Mouse (Mus musculus) gastrocnemius, postnatal 10 days (tissue): ENCODE measurements at regions not wholly inside any gene's neighbourhood (a gene's known extent, or its start where the extent isn't known, plus 50 kb on each side); places are given as distances from the start of the nearest gene placed in this dataset.

ENCODE experiments used
- DNase-seq: peaks from one replicate; pipeline ENCODE4 v3.0.0; 2021; ENCODE audit warnings: mixed read lengths

DNA sequence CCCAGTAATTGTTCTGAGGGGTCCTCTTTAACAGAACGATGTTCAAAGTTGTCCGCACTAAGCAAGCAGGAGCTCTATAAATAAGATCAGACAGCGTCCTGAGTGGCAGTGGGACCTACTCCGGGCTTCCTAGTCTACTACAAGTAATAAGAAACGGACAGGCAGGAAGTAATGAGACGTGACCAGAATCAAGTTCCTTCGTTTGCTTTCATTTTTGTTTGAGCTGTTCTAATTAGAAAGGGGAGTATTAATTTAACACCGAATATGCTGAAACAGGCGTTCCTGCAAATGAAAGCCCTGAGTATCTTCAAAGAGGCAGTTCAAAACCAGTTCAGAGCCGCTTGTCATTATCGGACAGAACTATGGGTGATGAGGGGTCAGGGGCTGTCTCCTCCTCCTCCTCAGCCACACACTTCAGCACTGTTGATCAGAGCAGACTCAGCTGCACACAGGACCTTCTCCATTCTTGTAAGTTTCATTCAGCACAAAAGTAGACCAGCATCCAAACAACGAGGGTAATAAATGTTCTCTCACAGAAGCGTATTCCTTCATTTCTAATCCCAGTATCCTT lies 439.2 kb upstream of the Intu start:
- DNase-seq = no peak

GRCm38 (mm10) chr3:40092765-40093368 lies 438.2 kb upstream of the Intu start:
- DNase-seq = no peak

- no peak for DNase-seq
Measured at GRCm38 (mm10) chr3:40094040-40094439, 437.0 kb upstream of the Intu start.

GRCm38 (mm10) chr3:40094701-40095100 lies 436.4 kb upstream of the Intu start:
- DNase-seq = no peak

GRCm38 (mm10) chr3:40102698-40103097 lies 428.4 kb upstream of the Intu start:
- no peak for DNase-seq

GRCm38 (mm10) chr3:40114811-40115210 lies 416.3 kb upstream of the Intu start:
- no peak for DNase-seq

- DNase-seq = no peak
Measured at GRCm38 (mm10) chr3:40118551-40118950, 412.5 kb upstream of the Intu start.

DNA sequence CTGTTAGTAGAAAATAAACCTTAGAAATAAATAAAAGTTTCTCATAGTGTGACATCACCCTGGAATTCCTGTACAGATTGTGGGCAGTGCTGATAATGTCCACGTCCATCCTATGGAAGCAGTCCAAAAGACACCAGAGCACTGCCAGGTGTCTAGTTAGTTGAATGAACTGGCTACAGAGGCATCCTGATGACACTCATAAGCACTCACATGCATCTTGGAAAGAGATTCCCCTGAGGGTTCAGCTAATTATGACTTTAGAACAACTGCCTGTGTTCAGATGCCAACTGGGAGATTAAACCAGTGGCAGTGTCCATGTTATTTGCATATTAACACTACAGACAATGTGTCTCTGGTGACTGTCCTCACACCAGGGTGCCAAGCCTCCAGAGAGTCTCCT lies 411.6 kb upstream of the Intu start:
- DNase-seq = no peak

DNA sequence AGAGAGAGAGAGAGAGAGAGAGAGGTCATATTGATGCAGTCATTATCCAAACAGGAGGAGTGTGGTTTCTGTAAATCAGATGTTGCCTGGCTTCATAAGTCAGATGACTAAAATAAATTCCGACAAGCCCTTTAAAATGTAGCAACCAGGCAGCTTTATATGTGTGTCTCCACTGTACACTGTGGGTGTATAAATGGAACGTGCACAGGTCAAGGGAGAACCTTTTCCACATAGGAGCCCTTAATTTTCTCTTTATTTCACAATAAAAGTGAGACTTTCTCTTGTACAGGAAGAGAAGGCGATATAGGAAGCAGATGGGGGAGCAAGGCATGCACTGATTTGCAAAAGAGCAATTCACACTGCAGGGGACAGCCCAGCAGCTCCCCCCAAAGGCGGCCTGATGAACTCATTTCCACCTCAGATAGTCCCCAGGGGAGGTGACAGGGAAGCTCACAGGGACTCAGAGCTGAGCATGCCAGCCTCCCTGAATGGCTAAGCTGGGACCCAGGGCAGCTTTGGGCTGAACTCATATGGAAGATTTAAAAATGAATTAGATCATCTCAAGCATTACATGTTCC lies 410.7 kb upstream of the Intu start:
- peak; percentile 35 for DNase-seq

GRCm38 (mm10) chr3:40123558-40124236 lies 407.4 kb upstream of the Intu start:
- DNase-seq = no peak

DNA sequence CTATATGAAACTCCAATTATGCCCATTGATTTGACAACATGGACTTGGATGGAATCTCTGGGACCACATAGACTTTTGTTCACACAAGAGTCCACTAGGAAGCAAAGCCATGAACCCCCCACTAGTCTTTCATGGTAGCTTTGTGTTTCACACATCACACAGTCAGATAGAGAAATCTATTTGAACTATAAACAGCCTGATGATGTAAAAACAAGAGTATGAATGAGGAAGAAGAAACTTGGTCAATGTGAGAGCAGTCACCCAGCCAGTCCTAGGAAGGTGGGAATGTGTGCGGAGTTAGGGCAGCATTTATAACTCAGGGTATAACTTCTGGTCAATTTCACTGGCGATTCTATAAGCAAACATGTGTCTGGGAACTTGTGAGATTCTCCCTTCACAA lies 404.2 kb upstream of the Intu start:
- no peak for DNase-seq

GRCm38 (mm10) chr3:40130858-40131584 lies 400.1 kb upstream of the Intu start:
- no peak for DNase-seq

GRCm38 (mm10) chr3:40138671-40139070 lies 392.4 kb upstream of the Intu start:
- no peak for DNase-seq

DNA sequence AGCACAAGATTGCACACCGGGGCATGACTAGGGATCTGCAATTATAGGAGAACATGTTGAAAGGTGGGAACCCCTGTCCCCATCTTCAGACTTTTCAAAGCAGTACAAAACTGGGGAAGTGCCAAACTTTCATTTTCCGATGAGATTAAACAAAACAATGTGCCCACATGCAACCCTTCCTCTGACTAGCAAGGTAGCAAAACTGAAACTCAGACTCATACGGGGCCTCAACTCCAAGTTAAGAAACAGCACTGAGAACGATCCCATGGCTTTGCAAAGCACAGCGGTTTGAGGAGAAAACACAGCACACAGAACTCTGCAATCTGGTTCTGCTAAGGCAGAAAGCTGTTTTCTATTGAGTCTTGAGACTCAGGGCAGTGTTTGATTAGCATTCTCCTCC lies 388.9 kb upstream of the Intu start:
- DNase-seq = no peak

DNA sequence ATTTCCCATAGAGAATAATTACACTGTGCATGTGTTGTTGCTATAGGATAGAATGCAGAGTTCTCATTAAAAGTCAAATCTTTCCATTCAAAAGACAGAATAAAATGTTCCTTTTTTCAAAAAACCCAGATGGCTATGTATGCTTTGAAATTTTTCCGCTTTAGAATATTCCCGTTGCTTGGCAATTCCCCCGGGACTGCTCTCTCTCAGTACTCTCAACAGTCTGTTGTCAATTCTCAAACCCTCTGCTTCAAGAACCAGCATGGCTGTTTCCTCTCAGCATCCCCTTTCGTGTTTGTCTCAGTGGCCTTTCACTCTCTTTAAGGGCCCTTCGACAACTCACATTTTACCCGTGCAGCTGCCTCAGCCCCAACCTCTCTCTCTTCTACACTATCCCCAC lies 372.5 kb upstream of the Intu start:
- no peak for DNase-seq

DNA sequence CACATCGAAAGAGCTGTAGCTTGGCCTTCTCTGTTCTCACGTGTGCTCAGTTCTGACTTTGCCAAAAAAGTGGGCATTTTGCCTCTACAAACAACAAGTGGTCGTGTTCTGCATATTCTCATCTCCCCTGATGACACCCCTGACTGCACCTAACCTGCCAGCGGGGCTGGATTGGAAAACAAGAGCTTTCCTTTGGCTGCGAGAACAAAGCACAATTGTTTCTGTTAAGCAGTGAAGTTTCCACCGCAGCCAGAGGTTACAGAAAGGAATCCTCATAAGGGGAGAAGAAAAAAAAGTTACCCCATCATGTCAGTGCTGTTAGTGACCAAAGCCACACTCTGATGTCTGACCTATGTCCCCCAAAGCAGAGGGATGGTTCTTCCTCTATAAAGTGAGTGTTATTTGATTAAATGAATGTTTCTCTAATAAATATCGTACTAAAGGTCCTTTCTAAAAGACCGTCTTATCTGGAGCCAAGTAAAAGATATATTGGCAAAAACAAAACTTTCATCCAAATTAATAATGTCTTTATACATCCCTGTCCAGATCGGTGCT lies 371.4 kb upstream of the Intu start:
- DNase-seq = no peak

DNA sequence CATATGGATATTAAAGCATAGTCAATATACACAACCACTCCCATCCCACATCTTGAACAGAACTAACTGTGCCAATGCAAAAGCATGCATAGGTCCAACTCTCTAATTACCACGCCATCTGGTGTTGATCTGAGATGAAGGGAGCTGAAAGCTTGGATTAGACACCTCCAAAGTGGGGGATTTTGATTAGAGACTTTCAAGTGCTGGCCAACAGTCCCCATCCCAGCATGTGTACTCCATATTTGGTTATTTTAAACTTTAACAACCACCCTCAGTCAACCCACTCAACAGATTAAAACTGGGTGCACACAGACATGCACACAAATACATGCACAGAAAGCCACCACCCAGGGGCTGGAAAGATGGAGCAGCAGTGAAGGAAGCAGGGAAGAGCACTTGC lies 366.9 kb upstream of the Intu start:
- DNase-seq = no peak

DNA sequence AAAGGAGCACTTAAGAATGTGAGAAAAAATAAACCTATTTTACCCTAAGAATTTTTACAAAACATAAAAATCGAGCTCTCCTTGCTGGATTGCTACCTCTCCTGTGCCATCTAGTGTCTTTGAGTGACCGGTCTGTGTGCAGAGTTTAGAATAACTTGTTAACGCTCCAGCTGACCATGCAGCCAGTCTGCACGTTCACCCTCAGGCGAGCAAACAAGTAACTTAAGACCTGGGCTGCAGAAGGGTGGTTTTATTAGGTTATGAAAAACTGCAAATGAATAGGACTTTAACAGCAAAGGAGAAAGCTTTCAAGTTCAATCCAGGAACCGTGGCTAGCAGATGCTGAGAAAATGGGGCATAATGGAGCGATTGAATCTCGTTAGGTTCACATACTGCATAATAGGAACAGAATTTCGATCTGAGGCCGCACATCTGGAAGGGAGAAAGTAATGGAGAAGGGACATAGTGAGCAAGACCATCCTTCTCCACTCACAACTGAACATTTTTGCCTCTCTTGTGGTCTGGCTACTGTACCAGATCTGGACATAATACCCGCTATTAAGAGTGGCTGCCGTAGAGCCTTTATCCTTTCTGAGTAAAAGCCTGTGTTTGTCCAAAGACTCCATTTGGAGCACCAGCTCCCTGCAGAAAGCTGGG lies 363.0 kb upstream of the Intu start:
- DNase-seq = no peak

- DNase-seq = no peak
Measured at GRCm38 (mm10) chr3:40169590-40169989, 361.5 kb upstream of the Intu start.

- DNase-seq = no peak
Measured at GRCm38 (mm10) chr3:40179726-40180317, 351.3 kb upstream of the Intu start.

DNA sequence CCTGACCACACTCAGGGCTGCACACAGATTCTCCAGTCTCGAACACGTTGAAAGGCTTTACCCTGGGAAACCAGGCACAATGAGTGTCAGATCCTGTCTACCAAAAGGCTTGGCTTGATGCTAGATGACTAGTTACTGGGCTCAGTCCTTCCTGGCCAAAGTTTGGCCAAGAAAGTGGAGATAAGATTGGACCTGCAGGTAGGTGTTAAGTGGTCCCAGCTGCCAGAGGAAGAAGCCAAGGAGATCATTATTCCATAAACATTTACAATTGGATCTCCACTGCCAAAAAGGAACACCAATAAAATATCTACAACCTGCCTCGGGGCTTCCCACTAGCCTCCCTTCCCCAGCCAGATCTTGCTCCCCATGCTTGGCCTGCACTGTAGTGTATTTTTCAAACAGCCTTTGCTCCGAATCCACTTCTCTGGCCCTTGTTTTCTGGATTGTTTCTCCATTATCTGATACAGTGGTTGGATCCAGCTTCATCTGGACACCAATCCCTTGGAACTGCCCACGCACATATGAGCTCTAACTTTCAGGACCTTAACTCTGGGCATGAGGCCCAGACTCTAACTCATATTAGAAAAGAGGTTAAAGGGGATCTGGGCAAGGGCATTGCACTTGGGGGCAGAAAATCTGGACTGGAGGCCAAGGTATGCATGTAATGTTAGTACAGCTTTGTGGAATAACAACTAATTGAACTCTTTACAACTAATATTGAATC lies 345.3 kb upstream of the Intu start:
- no peak for DNase-seq
